Mouse (Mus musculus) limb, embryonic 13.5 days (tissue): ENCODE measurements at regions not wholly inside any gene's neighbourhood (a gene's known extent, or its start where the extent isn't known, plus 50 kb on each side); places are given as distances from the start of the nearest gene placed in this dataset.
"Not testable (repeated sequence)": the region's sequence is repeated elsewhere in the genome, so short reads cannot be mapped to it uniquely, and the experiment has no call there.

Experiments
- ATAC-seq: fragments of 200-750 bp; cut with Nextera tagmentation; 2 replicates; pipeline ENCODE4 v1.8.0; 2017; ENCODE audit warnings: low read depth, moderate number of reproducible peaks, moderate TSS enrichment; ENCODE audit not compliant: low FRiP score
- H3K27ac ChIP-seq: fragments of 300-500 bp; sonication (generic); 2 replicates; pipeline ENCODE4 v1.5.1; 2015; ENCODE audit warnings: inconsistent platforms, mild to moderate bottlenecking, moderate library complexity
- H3K27me3 ChIP-seq: fragments of 300-500 bp; sonication (generic); 2 replicates; pipeline ENCODE4 v1.6.1; 2015; ENCODE audit warnings: mild to moderate bottlenecking, inconsistent platforms
- H3K36me3 ChIP-seq: fragments of 300-500 bp; sonication (generic); 2 replicates; pipeline ENCODE4 v1.6.1; 2015; ENCODE audit warnings: inconsistent platforms, mild to moderate bottlenecking, moderate library complexity
- H3K4me1 ChIP-seq: fragments of 300-500 bp; sonication (generic); 2 replicates; pipeline ENCODE4 v1.6.1; 2015; ENCODE audit warnings: inconsistent platforms
- H3K4me2 ChIP-seq: fragments of 300-500 bp; sonication (generic); replicated peaks from 2 replicates; pipeline ENCODE4 v1.6.1; 2015; ENCODE audit warnings: inconsistent platforms, mild to moderate bottlenecking, moderate library complexity
- H3K4me3 ChIP-seq: fragments of 300-500 bp; sonication (generic); 2 replicates; pipeline ENCODE4 v1.5.1; 2015; ENCODE audit warnings: moderate library complexity, mild to moderate bottlenecking, inconsistent platforms
- H3K9ac ChIP-seq: fragments of 300-500 bp; sonication (generic); 2 replicates; pipeline ENCODE4 v1.6.1; 2015; ENCODE audit warnings: mild to moderate bottlenecking, inconsistent platforms
- H3K9me3 ChIP-seq: fragments of 300-500 bp; sonication (generic); 2 replicates; pipeline ENCODE4 v1.6.1; 2016; ENCODE audit warnings: inconsistent platforms
- WGBS: fragments of 180-500 bp; shearing (Covaris S2); methylation state at CpG from one replicate; pipeline ENCODE4 v1.1.7; 2015; 5-methylcytosine and 5-hydroxymethylcytosine counted together

GRCm38 (mm10) chr6:82296673-82297328 is 105.3 kb upstream of the Tacr1 start:
- no peak overlapping the region for H3K27ac ChIP-seq
- no peak overlapping the region for H3K9ac ChIP-seq
- H3K4me2 ChIP-seq = no peak overlapping the region
- WGBS = 81% methylated on average over 4 of the region's 4 CpGs
- no peaks in the 10 kb centered on the region for H3K4me1 ChIP-seq
- H3K36me3 ChIP-seq = no peaks in the 10 kb centered on the region
- ATAC-seq = no peak
- H3K4me3 ChIP-seq = no peak overlapping the region
- H3K27me3 ChIP-seq = no peaks in the 10 kb centered on the region
- H3K9me3 ChIP-seq = no peaks in the 10 kb centered on the region

DNA sequence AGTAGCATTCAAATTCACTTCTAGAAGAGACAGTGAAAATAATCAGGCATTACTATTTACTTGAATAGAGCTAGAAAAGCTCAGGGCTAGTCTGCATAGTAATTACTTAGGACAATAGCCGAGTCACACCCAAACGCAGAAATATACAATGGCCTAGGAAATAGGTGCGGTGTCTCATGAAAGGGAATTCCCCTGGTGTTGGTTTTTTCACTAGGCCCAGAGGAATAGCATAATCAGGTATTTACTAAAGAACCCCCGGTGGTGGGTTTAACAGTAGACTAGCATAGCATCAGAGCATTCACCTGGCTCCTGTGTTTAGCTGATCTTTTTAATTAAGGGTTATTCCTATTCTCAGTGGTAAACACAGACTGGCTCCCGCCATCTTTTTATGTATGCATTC is 99.9 kb upstream of the Tacr1 start:
- ATAC-seq, H3K36me3 ChIP-seq, H3K4me2 ChIP-seq, H3K4me3 ChIP-seq, H3K9ac ChIP-seq, H3K27ac ChIP-seq, H3K27me3 ChIP-seq, H3K4me1 ChIP-seq, H3K9me3 ChIP-seq: not testable (repeated sequence)
- 84% methylated on average over 5 of the region's 5 CpGs for whole genome bisulfite sequencing

- ATAC-seq = no peak
- no peaks in the 10 kb centered on the region for H3K4me1 ChIP-seq
- no peak overlapping the region for H3K9ac ChIP-seq
Observed at GRCm38 (mm10) chr6:82313691-82314090, 88.4 kb upstream of the Tacr1 start.

More at GRCm38 (mm10) chr6:82313691-82314090, 88.4 kb upstream of the Tacr1 start:
- H3K36me3 ChIP-seq = no peaks in the 10 kb centered on the region
- no peaks in the 10 kb centered on the region for H3K9me3 ChIP-seq
- H3K27ac ChIP-seq = no peak overlapping the region
- H3K27me3 ChIP-seq = no peaks in the 10 kb centered on the region
- H3K4me2 ChIP-seq = no peak overlapping the region
- H3K4me3 ChIP-seq = no peak overlapping the region
